Mouse (Mus musculus) neutrophil, adult 5-6 weeks (primary cell): ENCODE measurements around the gene Cldn8. TPM values are rescaled to one million over a fixed set of nuclear protein-coding genes. Genes with fewer than 3 reads are reported as not detected.

Source experiments
- total RNA-seq: library from RNA; stranded (forward); fragments of 200-1000 nt; gene quantifications from 2 replicates; pipeline ENCODE4 v1.2.3, GENCODE M21; 2017

The Cldn8 gene
- total RNA-seq, 1 experiment from 2014 or later = not detected

Other genes starting within 250 kb of the Cldn8 start
- gene Cldn17, start 56.2 kb downstream of the Cldn8 start, total RNA-seq = not detected in 2 replicates
- not detected in 2 replicates for gene Krtap24-1, start 49.1 kb upstream of the Cldn8 start, total RNA-seq
- gene 2310079G19Rik, start 64.5 kb upstream of the Cldn8 start, total RNA-seq = not detected in 2 replicates
- gene Krtap26-1, start 84.6 kb upstream of the Cldn8 start, total RNA-seq = not detected in 2 replicates
- gene Krtap27-1, start 108.5 kb upstream of the Cldn8 start, total RNA-seq = not detected in 2 replicates
- gene 2310061N02Rik, start 144.8 kb upstream of the Cldn8 start, total RNA-seq = not detected in 2 replicates
- gene Krtap13-1, start 165.7 kb upstream of the Cldn8 start, total RNA-seq = not detected in 2 replicates
- gene Krtap13, start 188.5 kb upstream of the Cldn8 start, total RNA-seq = not detected in 2 replicates
- gene 2310034C09Rik, start 195.7 kb upstream of the Cldn8 start, total RNA-seq = not detected in 2 replicates
- not detected in 2 replicates for gene 2310057N15Rik, start 211.0 kb upstream of the Cldn8 start, total RNA-seq
- gene Gm5965, start 214.7 kb upstream of the Cldn8 start, total RNA-seq = not detected in 2 replicates
- gene Gm20741, start 249.0 kb upstream of the Cldn8 start, total RNA-seq = not detected in 2 replicates